Mouse (Mus musculus) stomach, postnatal 0 days (tissue): ENCODE data around the gene Mettl7a2.

Experiments used
- CTCF ChIP-seq: IDR thresholded peaks from 2 replicates; pipeline ENCODE4 v1.5.1; 2016; ENCODE audit warnings: antibody characterized with exemption, low read depth, mild to moderate bottlenecking, moderate library complexity
- EP300 ChIP-seq: optimal IDR thresholded peaks from 2 replicates; pipeline ENCODE3; 2016; ENCODE audit warnings: antibody characterized with exemption

GRCm38 (mm10) chr15:100385705-100386104, 32.7 kb downstream of the Mettl7a2 start:
- TF ChIP-seq CTCF (no peak), EP300 (no peak)
